Mouse (Mus musculus) C2C12 (cell line): ENCODE measurements at regions not wholly inside any gene's neighbourhood (a gene's known extent, or its start where the extent isn't known, plus 50 kb on each side); places are given as distances from the start of the nearest gene placed in this dataset.
"Not testable (repeated sequence)": the region's sequence is repeated elsewhere in the genome, so short reads cannot be mapped to it uniquely, and the experiment has no call there.

Experiments used
- H3K27me3 ChIP-seq: one replicate; pipeline ENCODE4 v1.6.1; 2011; ENCODE audit not compliant: control insufficient read depth, insufficient read depth, insufficient read length
- H3K36me3 ChIP-seq: one replicate; pipeline ENCODE4 v1.6.1; 2011; ENCODE audit not compliant: control insufficient read depth, insufficient read depth
- H3K4me3 ChIP-seq: one replicate; pipeline ENCODE4 v1.5.1; 2011; ENCODE audit warnings: mild to moderate bottlenecking, control low read depth; ENCODE audit not compliant: poor library complexity, insufficient read depth, severe bottlenecking
- H3K79me2 ChIP-seq: one replicate; pipeline ENCODE4 v1.6.1; 2011; ENCODE audit not compliant: control insufficient read depth, insufficient read depth
- H3K79me3 ChIP-seq: one replicate; pipeline ENCODE4 v1.6.1; 2011; ENCODE audit warnings: low read depth, control low read depth
- H3ac ChIP-seq: one replicate; pipeline ENCODE3; 2011; ENCODE audit warnings: low read depth; ENCODE audit not compliant: control insufficient read depth, insufficient read length
- CEBPB ChIP-seq: IDR thresholded peaks from one replicate; pipeline ENCODE4 v1.6.1; 2011; ENCODE audit warnings: low read depth, mild to moderate bottlenecking, control low read depth, moderate library complexity
- CTCF ChIP-seq: IDR thresholded peaks from one replicate; pipeline ENCODE4 v1.5.1; 2011; ENCODE audit not compliant: control insufficient read depth, insufficient read depth, insufficient read length
- FOSL1 ChIP-seq: IDR thresholded peaks from one replicate; pipeline ENCODE4 v1.8.0; 2011; ENCODE audit warnings: mild to moderate bottlenecking, low read length; ENCODE audit not compliant: poor library complexity, insufficient read depth, severe bottlenecking
- MAX ChIP-seq: IDR thresholded peaks from one replicate; pipeline ENCODE4 v1.6.1; 2011; ENCODE audit warnings: mild to moderate bottlenecking, control low read depth
- MYOD1 ChIP-seq: IDR thresholded peaks from one replicate; pipeline ENCODE4 v1.6.1; 2011; ENCODE audit warnings: low read depth; ENCODE audit not compliant: control insufficient read depth, insufficient read length
- MYOG ChIP-seq: IDR thresholded peaks from one replicate; pipeline ENCODE4 v1.6.1; 2011; ENCODE audit not compliant: control insufficient read depth, insufficient read length; ENCODE audit errors: extremely low read depth
- USF1 ChIP-seq: IDR thresholded peaks from one replicate; pipeline ENCODE4 v1.6.1; 2011; ENCODE audit warnings: low read depth, mild to moderate bottlenecking, control low read depth, moderate library complexity

DNA sequence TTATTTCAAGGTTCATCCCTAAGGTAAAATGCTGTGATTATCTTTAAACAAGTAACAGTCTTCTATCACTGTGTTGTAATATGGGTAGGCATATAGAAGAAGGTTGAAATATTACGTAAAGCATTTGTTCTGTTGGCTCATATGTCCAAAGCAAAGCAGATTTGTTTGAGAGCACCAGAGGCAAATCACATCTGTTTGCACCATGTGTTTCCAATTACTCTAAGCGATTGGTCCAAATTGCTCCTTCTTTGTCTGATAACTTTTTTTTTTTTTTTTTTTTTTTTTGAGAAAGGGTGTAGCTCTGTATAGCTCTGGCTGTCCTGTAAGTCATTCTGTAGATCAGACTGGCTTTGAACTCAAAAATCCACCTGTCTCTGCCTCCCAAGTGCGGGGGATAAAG lies 861.0 kb upstream of the Gm12353 start:
- Histone ChIP-seq H3ac (no peak overlapping the region), H3K27me3 (no peaks in the 10 kb centered on the region), H3K4me3 (no peak overlapping the region), H3K36me3 (no peaks in the 10 kb centered on the region), H3K79me2 (no peaks in the 10 kb centered on the region), H3K79me3 (no peaks in the 10 kb centered on the region)
- TF ChIP-seq MYOG: no peak

DNA sequence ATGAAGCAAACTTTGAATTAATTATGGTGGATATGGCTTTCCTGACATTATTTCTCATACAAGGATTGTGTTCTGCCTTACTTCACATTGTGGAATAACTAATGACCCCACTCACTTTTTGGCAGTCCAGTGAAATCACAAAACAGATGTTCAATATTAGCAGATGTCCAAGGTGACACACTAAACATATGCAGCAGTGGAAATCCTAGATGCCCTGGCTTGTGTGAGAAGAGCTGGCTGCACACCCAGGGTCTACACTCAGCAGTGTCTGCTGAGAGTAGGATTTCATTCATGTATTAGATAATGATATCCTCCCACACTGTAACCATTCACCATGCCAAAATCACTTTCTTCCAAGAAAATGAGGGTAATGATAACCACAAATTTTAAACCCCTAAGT lies 816.9 kb upstream of the Gm12353 start:
- no peaks in the 10 kb centered on the region for H3K27me3 ChIP-seq
- no peak overlapping the region for H3ac ChIP-seq
- no peak for TF ChIP-seq USF1
- TF ChIP-seq MAX: no peak
- TF ChIP-seq FOSL1: no peak
- H3K36me3 ChIP-seq: no peaks in the 10 kb centered on the region
- H3K79me2 ChIP-seq: no peaks in the 10 kb centered on the region
- no peak overlapping the region for H3K4me3 ChIP-seq
- no peaks in the 10 kb centered on the region for H3K79me3 ChIP-seq

DNA sequence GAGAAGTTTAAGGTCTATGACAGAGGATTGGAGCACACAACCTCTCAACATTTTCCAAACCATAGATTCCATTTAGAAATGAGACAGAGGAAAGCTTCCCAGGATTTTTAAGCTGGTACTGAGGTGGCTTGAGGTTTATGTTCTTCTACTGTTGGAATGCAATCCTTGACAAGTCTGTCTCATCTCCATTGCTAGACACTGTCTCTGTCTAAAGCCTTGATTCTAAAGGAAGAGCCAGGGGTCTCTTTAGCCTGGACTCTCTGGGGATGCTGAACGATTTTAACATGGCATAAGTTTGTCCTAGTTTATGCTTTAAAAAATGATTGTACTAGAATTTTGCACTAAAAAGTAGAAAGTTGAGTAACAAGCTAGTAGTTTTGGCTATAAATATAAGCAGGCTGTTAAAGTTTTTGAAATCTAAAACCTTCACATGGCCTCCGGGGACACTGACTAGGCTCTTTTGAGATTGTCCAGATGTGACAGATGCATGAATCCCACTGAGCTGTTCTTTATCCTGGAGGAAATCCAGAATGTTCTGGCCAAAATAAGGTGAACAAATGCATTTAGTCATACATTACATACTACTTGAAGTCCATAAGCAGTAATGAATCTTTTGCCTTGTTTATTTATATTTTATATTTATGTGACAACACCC lies 809.4 kb upstream of the Gm12353 start:
- no peaks in the 10 kb centered on the region for H3K27me3 ChIP-seq

DNA sequence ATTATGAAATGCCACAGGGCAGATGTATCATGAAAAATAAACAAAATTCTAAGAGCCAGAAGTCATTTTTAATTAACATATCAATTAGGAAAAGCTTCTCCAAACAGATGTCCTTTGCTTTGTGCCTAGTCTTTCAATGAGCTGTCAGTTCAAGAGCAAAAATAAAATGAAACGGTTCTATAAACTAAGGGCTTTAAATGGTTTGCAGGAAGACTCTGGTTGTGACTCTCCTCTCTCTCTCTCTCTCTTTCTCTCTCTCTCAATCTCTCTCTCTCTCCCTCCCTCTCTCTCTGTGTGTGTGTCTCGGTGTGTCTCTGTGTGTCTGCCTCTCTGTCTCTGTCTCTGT lies 808.9 kb upstream of the Gm12353 start:
- H3ac ChIP-seq: no peak overlapping the region
- H3K36me3 ChIP-seq: no peaks in the 10 kb centered on the region
- H3K79me2 ChIP-seq: no peaks in the 10 kb centered on the region
- no peaks in the 10 kb centered on the region for H3K27me3 ChIP-seq
- no peak for TF ChIP-seq USF1
- TF ChIP-seq MAX: no peak
- no peak for TF ChIP-seq CEBPB
- no peak for TF ChIP-seq MYOG
- TF ChIP-seq CTCF: no peak
- no peak for TF ChIP-seq FOSL1
- TF ChIP-seq MYOD1: no peak
- no peaks in the 10 kb centered on the region for H3K79me3 ChIP-seq
- H3K4me3 ChIP-seq: no peak overlapping the region

More for the DNA sequence above, 809.4 kb upstream of the Gm12353 start:
- no peak overlapping the region for H3ac ChIP-seq
- no peaks in the 10 kb centered on the region for H3K79me2 ChIP-seq
- H3K4me3 ChIP-seq: no peak overlapping the region
- peak; percentile 20 for TF ChIP-seq USF1
- peak; percentile 17 for TF ChIP-seq FOSL1
- TF ChIP-seq CEBPB: no peak
- TF ChIP-seq MYOD1: peak; percentile 37
- no peaks in the 10 kb centered on the region for H3K36me3 ChIP-seq
- no peaks in the 10 kb centered on the region for H3K79me3 ChIP-seq

DNA sequence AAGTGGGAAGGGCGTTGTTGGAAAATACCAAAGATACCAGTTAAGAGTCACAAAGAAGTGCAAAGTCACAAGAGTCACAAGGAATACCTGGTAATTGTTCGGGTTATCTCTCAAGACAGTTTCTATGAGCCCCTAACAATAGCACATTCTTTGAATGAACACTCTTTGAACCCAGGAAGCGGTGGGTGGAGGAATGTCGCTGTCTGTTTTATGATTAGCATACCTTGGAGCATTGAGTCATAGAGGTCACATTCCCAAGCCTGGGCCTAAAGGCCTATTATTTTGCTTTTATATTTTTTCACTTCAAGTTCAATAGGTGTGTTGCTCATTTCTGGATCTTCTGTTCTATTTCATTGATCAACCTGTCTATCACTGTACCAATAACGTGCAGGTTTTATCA lies 802.1 kb upstream of the Gm12353 start:
- not testable (repeated sequence) for H3K79me2 ChIP-seq, H3ac ChIP-seq, H3K4me3 ChIP-seq, H3K27me3 ChIP-seq, H3K36me3 ChIP-seq, H3K79me3 ChIP-seq
